Mouse (Mus musculus): ENCODE measurements around the gene Nfic.
A peak's percentile ranks its signal among the peaks of the same experiment; 100 is the strongest.
"Not testable (repeated sequence)": the region's sequence is repeated elsewhere in the genome, so short reads cannot be mapped to it uniquely, and the experiment has no call there.

Gene Nfic

DNA sequence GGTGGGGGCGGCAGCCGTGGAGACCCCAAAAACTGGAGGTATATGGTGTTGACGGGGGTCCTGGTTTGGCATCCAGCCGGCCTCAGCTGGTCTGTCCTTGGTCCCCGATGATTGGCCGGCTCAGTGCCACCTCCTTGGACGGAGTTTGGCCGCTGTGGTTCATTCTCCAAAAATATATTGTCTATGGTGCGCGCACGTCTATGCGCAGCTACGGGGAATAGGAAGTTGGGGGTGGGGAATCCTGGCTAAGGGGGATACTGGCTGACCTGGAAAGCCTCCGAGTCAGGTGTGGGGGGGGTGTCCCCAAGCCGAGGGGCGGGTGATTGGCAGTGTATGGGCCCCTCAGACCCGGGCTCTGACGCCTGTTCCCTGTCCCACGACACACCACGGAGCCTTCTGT lies 5.0 kb upstream of the Nfic start:
- DNase-seq (ENCODE audit: low read depth) = no peak

DNA sequence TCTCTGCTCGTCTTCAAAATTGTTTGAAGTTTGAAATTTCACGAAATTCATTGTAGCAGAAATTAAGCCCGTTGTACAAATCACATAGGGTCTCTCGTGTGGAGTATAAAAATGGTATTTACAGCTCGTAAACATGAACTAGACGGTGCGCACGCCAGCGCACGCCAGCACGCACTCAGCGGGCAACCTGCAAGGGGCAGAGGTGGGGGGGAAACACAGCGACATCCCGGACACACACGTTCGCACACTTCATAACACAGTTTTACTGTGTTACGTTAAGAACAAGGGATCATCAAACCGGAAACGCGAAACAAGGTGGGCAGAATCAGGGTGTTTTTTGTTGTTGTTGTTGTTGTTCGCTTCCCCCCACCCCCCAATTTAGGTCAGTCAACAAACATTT lies 4.0 kb upstream of the Nfic start:
- no peak for DNase-seq (ENCODE audit: low read depth)

DNA sequence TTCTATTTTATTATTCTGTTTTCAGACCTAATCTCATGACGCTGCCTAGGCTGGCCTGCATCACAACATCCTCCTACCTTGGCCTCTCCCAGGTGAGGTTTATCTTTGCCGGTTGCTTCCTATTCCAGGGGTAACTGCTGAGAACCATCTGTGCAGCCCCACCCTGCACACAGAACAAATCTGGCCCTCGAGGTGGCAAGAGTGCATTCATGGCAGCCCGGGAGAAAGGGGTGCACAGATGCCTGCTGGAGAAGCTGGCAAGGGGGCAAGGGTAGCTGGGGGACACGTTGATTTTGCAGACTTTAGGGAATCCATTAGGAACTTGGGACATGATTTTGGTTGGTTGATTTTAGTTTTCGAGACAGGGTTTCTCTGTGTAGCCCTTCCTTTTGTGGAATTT lies 2.8 kb upstream of the Nfic start:
- DNase-seq (ENCODE audit: low read depth) = no peak

DNA sequence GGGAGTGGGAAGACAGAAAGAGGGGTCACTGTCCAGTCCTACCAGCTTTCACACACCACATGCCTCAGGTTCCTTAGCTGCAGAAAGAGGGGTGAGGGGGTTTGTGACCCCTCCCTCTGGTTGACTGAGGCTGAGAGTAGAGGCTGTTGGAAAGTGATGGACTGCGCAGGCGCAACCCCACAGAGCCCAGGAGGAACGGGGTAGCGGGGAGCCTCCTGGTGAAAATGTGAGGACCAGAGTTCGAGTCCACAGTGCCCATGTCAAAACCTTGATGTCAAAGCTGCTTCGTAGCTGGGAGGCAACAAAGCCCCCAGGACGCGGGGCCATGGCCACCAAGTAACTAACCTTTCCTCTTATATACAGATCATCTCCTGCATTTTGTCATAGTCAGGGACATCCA lies 2.2 kb upstream of the Nfic start:
- no peak for DNase-seq (ENCODE audit: low read depth)

DNA sequence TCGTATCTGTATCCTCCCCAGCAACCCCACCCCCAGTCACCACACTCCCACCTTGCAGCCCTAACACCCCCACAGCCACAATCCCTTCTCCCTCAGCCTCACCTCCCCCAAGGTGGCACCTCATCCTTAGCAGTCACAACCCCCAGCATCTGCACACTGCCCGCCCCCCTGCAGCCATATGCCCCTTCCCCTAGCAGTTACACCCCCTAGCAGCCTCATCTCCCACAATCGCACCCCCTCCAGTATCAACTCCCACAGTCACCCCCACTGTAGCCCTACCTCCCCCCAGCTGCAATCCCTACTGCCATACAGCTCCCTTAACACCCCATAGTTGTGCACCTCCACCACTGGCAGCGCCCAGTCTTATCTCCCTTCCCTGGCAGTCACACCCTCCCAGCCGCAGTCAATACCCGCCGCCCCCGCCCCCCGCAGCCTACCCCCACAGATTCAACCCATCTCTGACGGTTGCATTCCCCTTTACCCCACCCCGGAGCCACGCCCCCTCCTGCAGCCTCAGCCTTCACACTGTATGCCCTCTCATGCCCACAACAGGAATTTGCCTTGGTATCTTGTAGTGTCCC lies 1.6 kb upstream of the Nfic start:
- no peak for DNase-seq (ENCODE audit: low read depth)

DNA sequence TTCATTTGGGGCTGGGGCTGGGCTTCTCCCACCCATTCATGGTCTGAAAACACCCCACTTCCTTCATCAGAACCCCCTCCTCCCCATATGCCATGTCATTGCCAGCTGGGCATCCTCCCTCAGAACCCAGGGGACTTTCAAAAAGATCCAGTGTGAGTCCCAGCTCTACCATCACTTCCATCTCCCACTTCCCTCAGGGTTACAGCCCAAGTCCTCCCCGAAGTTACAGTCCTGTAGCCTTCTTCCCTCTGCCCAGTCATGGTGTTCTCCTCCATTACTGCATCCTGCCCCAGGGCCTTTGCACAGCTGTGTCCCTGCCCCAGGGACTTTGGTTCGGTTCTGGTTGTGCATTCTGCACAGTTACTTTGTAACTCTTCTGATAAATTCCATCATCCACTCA lies 1.3 kb downstream of the Nfic start:
- DNase-seq (ENCODE audit: low read depth) = no peak

DNA sequence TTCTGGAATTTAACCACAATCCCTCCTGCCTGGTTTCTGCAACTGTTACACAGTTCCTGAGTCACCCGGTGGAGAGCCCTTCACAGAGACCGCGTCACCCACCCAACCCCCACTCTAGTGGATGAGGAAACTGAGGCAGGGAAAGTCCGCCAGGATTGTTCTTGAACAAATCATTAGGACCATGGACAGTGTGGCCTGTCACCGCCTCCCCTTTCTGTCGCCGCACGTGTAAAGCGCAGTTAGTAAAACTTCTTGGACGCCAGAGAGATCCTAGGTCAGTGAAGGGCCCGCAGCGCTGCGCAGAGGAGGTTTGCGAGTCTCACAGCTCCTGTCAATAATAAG lies 2.5 kb downstream of the Nfic start:
- no peak for DNase-seq (ENCODE audit: low read depth)

DNA sequence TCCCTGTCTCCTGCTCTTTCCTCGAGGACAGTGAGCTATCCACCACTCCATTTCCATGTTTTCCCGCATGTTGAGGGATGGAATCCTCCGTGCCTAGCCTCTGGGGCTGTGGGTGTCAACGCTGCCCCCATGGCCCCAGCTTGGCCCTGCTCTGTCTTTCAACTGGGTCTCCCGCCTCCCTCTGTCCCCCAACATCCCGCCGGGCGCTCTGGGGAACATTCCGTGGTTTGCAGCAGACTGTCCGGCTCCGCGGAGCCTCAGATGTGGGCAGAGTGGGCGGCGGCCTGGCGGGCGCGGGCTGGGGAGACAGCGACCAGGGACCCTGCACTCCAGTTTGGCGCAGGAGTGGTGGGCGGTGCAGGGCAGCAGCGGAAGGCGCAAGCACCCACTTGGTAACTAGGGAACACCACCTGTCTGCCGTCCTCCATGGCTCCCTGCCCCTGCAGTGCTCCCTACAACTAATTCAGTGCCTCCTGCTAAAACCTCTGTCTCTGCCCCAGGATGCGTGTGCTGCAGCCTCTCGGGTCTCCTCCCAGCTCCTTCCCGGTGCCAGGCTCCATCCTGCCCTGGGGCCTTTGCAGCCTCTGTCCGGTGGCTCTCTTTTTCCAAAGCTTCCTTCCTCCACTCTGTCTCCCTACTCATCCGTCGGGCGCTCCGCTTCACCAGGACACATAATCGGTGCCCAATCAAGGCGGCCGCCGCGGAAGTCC lies 3.0 kb downstream of the Nfic start:
- DNase-seq (ENCODE audit: low read depth) = no peak

DNA sequence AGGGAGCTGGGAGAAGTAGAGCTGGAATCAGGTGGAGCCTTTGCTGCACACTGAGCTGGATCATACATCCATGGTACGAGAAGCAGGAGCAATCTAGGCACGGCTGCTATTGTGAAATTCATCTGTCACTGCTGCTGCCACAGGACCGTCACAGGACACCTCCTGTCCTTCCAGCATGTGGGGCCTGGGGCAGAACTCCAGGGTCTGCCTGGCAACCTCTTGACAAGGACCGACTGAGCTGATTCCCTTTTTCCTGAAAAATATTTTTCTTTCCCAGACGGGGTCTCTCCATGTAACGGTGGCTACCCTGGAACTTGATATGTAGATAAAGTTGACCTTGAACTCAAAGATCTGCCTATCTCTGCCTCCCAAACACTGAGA lies 4.1 kb downstream of the Nfic start:
- DNase-seq (ENCODE audit: low read depth) = no peak

DNA sequence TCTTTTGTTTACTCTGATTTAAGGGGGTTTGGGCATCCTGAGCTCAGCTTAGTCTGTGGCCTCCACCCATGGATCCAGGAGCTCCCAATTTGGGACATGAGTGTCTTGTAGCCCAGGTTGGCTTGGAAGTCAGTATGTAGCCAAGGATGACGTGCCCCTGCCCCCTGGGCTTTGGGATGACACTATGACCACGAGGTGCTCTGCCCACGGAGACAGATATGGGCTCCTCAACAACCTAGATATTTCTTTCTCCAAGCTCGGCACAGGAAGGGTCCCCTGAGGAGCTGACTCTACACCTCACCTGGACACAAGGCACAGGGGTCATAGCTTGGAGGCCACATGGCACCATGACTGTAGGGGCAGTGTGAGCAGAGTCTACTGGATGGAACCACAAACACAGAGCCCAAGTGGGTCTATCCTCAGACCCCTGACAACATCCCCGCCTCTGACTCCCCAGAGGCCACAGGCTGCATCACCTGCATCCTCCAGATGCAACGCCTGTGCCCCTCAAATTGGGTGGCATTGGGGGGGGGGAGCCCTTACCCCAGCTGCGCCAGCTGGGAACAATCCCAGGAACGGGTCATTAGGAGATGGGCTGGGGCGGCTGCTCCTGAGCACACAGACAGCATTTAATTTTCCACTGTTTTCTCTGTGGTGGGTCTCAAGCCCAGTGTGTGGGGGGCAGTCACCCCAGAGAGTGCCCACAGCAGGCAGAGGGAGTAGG lies 4.6 kb downstream of the Nfic start:
- DNase-seq (ENCODE audit: low read depth) = no peak

DNA sequence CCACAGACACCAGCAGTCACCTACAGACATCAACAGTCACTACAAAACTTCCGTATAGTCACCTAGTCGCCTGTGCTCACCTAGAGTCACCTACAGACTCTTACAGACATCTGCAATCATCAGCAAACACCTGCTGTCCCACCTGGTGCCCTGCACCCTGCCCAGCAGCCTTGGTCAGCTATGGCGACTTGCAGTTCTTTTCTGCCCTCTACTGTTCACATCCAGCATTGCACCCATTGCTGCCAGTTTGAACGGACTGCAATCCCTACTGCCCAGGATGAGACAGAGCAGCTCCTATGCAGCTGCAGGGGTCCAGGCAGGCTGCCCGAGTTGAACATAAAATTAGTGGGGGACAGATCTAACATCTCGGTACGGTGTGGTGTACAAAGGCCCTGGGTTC lies 5.3 kb downstream of the Nfic start:
- peak; percentile 72 for DNase-seq (ENCODE audit: low read depth)

DNA sequence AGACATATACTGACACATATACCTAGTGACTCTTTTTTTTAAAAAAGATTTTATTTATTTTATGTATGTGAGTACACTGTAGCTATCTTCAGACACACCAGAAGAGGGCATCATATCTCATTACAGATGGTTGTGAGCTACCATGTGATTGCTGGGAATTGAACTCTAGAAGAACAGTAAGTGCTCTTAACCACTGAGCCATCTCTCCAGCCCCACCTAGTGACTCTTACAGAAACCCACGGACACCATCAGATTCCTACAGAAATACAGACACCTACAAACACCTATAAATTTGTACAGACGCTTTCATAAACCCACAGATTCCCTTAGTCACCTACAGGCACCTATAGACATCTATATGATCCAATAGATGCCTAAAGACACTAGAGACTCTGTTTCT lies 9.9 kb downstream of the Nfic start:
- DNase-seq (ENCODE audit: low read depth) = not testable (repeated sequence)

DNA sequence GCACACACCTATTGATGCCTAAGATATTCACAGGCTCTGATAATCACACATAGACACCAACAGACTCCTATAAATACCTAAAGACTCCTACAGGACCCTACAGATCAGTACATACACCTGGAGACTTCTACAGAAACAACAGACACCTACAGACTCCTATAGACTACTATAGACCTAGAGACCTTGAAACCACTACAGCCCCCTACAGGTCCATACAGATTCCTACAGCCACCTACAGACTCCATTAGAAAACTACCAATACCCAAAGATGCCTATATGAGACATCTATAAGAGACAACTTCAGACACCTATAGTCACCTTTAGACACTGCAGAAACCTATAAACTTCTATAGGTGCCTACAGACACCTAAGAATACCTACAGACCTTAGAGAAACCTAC lies 14.4 kb downstream of the Nfic start:
- no peak for DNase-seq (ENCODE audit: low read depth)

DNA sequence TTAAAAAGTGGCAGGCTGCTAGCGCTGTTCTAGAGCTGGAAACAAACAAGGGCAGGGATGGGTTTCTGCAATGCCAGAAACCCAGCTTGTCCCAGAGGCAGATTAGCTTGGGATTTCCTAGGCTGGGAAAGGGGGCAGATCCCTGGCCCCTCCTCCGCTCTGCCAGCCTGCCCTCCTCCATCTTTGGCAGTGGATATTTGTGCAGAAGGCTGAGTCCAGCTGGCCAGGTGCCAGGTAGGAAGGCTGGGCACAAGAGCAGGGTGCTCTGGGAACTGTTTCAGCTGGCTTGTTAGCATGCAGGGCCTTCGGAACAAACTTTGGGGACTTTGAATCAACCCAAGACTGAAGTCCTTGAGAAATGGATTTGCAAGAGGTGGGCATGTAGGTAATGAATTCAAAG lies 20.0 kb downstream of the Nfic start:
- no peak for DNase-seq (ENCODE audit: low read depth)

DNA sequence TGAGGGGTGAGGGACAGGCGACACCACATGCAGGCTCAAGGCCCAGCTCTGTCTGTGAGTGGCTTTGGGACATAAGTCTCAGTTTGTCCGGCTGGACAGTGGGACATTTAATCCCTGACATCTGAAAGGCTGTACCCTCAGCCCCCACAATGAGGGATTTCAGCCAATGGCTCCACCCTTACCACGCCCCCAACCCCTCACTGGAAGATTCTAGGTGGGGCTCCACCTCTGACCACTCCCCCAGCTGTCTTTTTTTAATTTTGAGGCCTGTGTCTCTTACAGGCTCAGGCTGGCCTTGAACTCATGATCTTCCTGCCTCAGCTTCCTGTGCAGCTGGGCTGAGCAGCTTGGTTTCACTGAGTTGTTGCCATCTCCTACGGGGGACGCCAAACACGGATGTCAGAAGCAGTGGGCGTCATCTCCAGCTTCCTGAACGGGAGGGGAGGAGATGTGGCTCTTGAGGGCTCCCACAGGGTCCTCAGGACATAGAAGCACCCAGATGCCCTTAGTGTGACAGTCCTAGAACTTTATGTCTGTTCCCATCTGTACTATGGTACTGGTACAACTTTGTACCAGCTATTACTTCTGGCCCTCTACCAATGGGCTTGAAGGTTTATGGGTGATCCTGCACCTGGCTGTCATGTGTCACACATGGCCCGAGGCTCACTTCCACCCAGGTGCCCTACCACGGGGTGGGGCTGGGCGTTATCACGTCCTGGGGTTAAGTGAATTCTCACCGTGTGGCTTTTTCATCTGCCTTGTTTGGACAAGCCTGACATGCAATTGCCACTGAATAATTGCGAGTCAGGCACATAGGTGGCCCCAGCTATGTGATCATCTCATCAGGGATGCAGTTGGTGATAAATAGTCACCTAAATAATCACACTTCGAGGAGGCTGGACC lies 20.8 kb downstream of the Nfic start:
- DNase-seq (ENCODE audit: low read depth) = no peak

DNA sequence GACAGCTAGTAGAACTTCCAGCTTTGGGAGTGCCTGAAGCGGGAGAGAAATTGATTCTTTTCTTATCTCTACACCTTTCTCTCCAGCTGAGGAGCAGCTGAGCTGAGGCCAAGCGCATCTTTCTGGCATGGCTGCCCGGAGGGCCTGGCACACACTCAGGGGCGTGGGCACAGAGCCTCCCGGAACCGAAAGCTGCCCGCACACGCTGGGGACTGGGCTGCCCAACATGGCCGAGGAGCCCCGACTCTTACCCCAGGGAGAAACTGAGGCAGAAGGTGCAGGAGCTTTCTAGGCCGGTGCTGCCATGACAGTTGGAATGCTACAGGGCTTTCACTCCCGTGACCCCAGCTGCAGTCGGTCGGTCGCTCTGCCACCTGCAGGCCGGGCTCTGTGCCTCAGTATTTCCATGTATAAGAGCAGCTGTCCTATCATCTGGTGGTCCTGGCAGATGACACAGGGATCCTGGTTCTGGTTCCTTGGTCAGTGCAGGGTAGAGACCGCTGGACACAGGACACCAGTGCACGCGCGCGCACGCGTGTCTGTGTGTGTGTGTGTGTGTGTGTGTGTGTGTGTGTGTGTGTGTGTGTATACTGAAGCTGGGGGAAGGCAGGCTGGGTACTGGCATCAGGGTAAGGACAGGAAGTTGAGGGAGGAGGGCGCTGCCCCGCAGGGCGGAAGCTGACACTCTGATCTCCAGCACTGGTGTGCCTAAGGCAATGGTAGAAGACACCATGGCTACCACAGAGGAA lies 21.7 kb downstream of the Nfic start:
- DNase-seq (ENCODE audit: low read depth) = no peak

DNA sequence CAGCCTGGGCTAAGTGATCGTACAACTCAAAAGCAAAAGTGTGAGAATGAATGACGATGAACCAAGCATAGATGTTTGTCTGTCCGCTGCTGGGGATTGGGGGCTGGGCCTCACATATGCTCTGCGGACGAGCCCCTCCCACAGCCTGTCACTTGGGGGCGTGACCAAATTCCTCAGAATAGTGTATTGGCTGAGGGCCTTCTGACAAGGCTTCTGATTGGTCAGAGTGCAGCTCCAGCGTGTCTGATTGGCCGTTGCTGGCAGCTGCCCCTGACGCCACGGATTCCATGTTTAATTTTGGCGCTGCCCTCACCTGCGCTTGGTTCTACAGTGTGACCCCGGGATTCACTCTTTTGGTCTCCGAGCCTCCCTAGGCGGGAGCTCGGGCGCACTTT lies 22.6 kb downstream of the Nfic start:
- DNase-seq (ENCODE audit: low read depth) = peak; percentile 94

DNA sequence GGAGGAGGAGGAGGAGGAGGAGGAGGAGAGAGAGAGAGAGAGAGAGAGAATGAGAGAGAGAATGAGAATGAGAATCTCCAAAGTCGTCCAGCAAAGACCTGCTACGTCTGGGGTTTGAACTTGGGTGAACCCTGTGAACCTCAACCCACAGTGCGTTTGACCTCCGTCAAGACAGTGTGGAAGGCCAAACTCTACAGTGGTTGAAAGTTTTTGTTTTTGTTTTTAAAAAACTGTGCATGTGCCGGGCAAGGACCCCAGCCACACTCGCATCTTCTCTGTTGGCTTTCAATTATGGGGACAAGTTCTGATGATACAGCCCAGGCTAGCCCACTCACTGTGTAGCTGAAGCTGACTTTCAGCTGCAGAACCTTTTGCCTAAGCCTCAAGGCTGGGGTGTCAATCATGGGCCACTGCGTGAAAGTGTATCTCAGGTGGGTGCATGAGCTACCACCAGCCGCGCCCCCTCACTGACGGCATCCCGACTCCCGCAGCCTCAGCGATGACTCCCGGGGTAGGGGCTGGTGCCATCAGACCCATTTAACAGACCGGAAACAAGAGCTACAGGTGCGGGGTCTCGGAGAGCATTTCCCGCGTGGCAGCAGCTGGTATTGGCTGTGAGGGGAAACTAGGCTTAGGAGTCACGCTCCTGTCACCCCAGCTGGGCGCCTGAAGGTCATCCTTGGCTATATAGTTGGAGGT lies 23.1 kb downstream of the Nfic start:
- no peak for DNase-seq (ENCODE audit: low read depth)

DNA sequence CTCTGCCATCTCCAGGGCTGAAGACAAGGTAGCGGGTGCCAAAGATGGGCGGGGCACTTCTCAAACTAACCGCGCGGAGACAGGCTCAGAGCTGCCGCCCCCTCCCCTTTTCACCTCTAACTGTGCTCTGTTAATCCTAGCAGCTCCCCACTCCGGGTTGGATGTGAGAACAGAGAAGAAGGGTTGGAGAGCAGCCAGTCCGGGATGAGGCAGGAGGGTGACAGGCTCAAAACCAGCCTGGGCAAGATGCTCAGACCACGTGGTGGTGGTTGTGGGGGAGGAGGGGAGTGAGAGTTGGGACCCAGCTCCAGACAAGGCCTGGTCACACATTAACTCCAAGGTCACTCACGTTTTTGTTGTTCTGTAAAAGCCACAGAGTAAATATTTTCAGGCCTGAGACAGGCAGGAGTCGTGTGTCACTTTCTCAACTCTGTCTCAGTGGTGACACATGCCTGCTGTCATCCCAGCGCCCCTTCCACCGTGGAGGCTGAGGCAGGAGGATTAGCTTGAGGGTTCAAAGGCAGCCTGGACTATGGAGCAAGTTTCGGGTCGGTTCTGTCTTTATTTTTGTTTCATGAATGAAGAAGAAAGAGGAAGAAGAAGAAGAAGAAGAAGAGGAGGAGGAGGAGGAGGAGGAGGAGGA lies 23.8 kb downstream of the Nfic start:
- DNase-seq (ENCODE audit: low read depth) = no peak

DNA sequence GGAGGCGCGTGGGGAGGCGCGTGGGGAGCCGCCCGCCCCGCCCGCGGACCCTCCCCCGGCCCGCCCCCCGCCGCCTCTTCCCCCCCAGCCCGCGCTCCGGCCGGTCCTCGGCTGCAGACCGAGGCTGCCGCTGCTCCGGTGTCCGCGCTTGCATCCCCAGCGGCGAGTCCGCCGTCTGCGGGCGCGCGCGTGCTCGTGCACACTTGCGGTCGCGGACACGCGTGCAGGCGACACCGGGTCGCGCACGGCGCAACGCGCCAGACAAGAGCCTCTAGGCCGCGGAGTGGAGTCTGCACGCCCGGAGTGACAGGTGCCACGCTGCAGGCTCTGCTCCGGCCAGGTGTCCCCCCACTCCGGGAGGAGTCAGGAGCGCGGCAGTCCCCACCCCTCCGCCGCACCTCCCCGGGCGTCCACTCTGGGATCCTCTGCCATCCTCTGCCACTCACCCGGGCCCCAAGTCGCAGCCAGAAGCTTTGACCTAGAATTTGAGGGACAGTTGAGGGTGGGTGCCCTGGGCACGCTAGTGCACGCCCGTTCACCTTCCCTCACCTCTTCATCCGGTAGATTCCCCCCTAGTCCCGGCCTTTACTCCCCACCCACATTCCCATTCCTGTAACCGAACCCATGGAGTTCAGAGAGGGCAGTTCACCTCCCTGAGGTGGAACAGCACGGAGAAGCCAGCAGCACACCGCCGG lies 24.5 kb downstream of the Nfic start:
- DNase-seq (ENCODE audit: low read depth) = no peak
